Mouse (Mus musculus): ENCODE results near the gene Maml3.

- TF ChIP-seq EP300 (IDR thresholded peaks at IDR 0.05) (no peak), CTCF (IDR thresholded peaks at IDR 0.05) (peak; percentile 76)
These were observed 431.3 kb downstream of the Maml3 start for GRCm38 (mm10) chr3:51673408-51674086.

All from lung, postnatal 0 days (tissue).